Mouse (Mus musculus) effector memory CD4-positive, alpha-beta T cell, adult 7 months (primary cell): ENCODE measurements around the gene Cfap206. TPM values are rescaled to one million over a fixed set of nuclear protein-coding genes. Genes with fewer than 3 reads are reported as not detected.

Experiments used
- polyA plus RNA-seq: library from polyadenylated mRNA; unstranded; fragments of 100-300 nt; shearing (Covaris generic); gene quantifications from one replicate; pipeline ENCODE4 v1.2.1, GENCODE M21; 2017

Gene Cfap206
- not detected for polyA plus RNA-seq

DNA sequence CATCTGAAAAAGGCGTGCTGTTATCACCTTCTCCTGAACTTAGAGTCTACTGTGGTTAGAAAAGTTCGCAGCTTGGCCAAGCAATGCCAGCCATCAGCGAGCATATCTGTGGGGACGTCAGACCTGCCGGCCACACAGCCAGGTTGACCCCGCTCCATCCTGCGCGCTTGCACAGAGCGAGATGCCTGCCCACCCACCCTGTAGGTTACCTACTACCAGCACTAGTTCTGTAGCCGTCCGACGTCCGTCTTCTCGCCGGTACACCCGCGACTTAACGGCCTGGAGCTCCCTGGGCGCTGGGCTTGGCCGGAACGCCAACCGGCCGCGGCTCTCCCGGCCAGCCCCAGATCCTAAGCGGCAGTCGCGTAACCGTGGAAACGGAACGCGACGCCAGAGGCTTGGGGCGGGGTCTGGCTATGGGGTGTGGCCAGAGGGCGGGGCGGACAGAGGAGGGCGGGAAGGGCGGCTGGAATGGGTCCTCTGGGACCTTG lies at the start of gene Cfap206:
Gene Cfap206 (minus strand): TSS at position 356 of the 491 bp plus-strand sequence.

DNA sequence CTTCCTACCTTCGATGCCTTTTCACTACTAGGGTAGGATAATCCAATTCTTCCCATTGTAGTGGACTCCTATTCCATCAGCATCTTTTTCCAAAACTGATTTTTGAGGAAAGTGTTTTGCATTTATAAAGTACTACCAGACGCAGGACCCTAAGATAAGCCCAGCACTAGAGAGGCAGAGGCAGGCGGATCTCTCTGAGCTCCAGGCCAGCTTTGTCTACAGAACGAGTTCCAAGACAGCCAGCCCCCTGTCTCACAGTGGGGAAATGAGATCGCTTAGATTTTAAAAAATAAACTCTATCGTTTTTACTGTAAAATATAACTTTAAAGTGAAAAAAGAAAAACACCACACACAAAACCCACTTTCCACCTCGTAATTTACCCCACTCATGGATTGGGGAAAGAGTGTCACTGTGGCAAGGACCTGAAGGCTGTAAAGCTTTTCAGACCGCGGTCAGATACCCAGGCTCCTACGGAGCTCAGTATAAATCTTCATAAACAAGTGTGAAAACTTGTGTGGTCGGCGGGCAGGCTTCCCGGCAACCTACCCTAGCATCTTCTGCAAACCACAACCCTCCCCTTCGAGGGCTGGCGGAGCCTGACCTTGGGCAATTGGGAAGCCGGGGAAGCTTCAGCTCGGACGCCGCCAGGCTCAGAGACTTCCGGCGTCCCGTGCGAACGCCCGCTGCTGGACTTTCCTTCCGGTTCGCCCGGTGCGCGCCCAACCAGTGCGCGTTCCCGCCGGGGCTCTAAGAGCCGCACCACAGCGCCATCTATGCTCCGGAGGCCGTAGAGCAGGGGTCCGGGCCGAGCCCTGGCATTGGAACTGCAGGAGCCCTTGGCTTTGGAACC lies 47.9 kb upstream of the Cfap206 start, which contains the start of gene Smim8:
Gene Smim8 (minus strand): TSS at position 747 of the 851 bp plus-strand sequence.

DNA sequence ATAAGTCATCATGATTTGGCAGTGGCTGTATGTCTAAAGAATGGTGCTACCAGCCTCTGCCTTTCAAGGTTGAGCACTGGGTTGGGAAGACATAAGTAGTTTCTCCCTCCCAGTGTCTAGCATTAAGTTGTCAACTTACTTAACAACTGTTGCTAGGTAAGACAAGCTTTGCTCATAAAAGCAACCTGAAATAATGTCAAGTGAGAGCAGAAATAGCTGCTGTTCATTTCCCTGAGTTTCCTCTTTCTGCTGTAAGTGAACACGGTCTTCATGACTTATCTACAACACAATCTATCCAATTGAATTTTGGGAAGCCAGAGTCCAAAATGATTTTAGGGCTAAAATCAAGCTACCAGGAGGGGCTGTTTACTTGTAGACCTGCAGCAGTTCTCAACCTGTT lies 26.2 kb upstream of the Cfap206 start, which contains the start of gene Gm136:
Gene Gm136 (minus strand): TSS at position 101 of the 400 bp plus-strand sequence.

GRCm38 (mm10) chr4:34686874-34687567 lies 43.0 kb downstream of the Cfap206 start, which contains the start of gene Slc35a1:
Gene Slc35a1 (minus strand): TSS chr4:34687438.

Other genes with a start within 250 kb of the Cfap206 start
- gene Akirin2, start 179.3 kb downstream of the Cfap206 start, polyA plus RNA-seq: 70.9 TPM
- 96.9 TPM for gene Orc3, start 115.3 kb downstream of the Cfap206 start, polyA plus RNA-seq
- gene Rars2, start 115.2 kb downstream of the Cfap206 start, polyA plus RNA-seq: 18.4 TPM
- 7.4 TPM for gene Slc35a1, start 42.8 kb downstream of the Cfap206 start, polyA plus RNA-seq
- not detected for gene Gm136, start 26.1 kb upstream of the Cfap206 start, polyA plus RNA-seq
- gene Smim8, start 48.2 kb upstream of the Cfap206 start, polyA plus RNA-seq: 18.8 TPM
- 39.7 TPM for gene Zfp292, start 152.8 kb upstream of the Cfap206 start, polyA plus RNA-seq
- not detected for gene Cga, start 163.6 kb upstream of the Cfap206 start, polyA plus RNA-seq